Mouse (Mus musculus) hindbrain, embryonic 13.5 days (tissue): Measurements from ENCODE around the gene Gm8220. TPM values are rescaled to one million over a fixed set of nuclear protein-coding genes. Genes with fewer than 3 reads are reported as not detected.
"Not testable (repeated sequence)": the region's sequence is repeated elsewhere in the genome, so short reads cannot be mapped to it uniquely, and the experiment has no call there.

Experiments used
- ATAC-seq: fragments of 200-750 bp; cut with Nextera tagmentation; 2 replicates; pipeline ENCODE4 v1.8.0; 2017; ENCODE audit warnings: moderate TSS enrichment; ENCODE audit not compliant: low FRiP score
- H3K27ac ChIP-seq: fragments of 300-500 bp; sonication (generic); 2 replicates; pipeline ENCODE4 v1.5.1; 2015; ENCODE audit warnings: inconsistent platforms, mild to moderate bottlenecking, moderate library complexity
- H3K27me3 ChIP-seq: fragments of 300-500 bp; sonication (generic); 2 replicates; pipeline ENCODE4 v1.6.1; 2015; ENCODE audit warnings: mild to moderate bottlenecking, inconsistent platforms
- H3K36me3 ChIP-seq: fragments of 300-500 bp; sonication (generic); 2 replicates; pipeline ENCODE4 v1.6.1; 2015; ENCODE audit warnings: mild to moderate bottlenecking, inconsistent platforms
- H3K4me1 ChIP-seq: fragments of 300-500 bp; sonication (generic); replicated peaks from 2 replicates; pipeline ENCODE4 v1.6.1; 2015; ENCODE audit warnings: inconsistent platforms
- H3K4me2 ChIP-seq: fragments of 300-500 bp; sonication (generic); 2 replicates; pipeline ENCODE4 v1.6.1; 2015; ENCODE audit warnings: inconsistent platforms, mild to moderate bottlenecking, moderate library complexity
- H3K4me3 ChIP-seq: fragments of 300-500 bp; sonication (generic); 2 replicates; pipeline ENCODE4 v1.5.1; 2015; ENCODE audit warnings: mild to moderate bottlenecking, inconsistent platforms
- H3K9ac ChIP-seq: fragments of 300-500 bp; sonication (generic); 2 replicates; pipeline ENCODE4 v1.6.1; 2015; ENCODE audit warnings: mild to moderate bottlenecking, inconsistent platforms
- H3K9me3 ChIP-seq: fragments of 300-500 bp; sonication (generic); 2 replicates; pipeline ENCODE4 v1.6.1; 2016; ENCODE audit warnings: inconsistent platforms
- WGBS: fragments of 180-500 bp; shearing (Covaris S2); methylation state at CpG from one replicate; pipeline ENCODE4 v1.1.7; 2015; 5-methylcytosine and 5-hydroxymethylcytosine counted together
- polyA plus RNA-seq: library from polyadenylated mRNA; unstranded; fragments of >200 nt; fragmentation: Nextera tagmentation; extraction: Ambion mirVana; gene quantifications from 2 replicates; pipeline ENCODE4 v1.2.1, GENCODE M21; 2015

The Gm8220 gene
- polyA plus RNA-seq, result not detected in 2 replicates

- not testable (repeated sequence) for H3K27ac ChIP-seq, H3K9me3 ChIP-seq, ATAC-seq, H3K9ac ChIP-seq, H3K4me3 ChIP-seq, H3K27me3 ChIP-seq, H3K36me3 ChIP-seq, H3K4me1 ChIP-seq, H3K4me2 ChIP-seq
- WGBS, result 91% methylated on average over 2 of the region's 2 CpGs
Measured at GRCm38 (mm10) chr14:44285280-44285679, at the start of gene Gm8220. TSS of gene Gm8220 (plus strand) at chr14:44285580.

- WGBS, result 92% methylated on average over 16 of the region's 16 CpGs
- H3K36me3 ChIP-seq, result no peaks in the 10 kb centered on the region
- H3K4me1 ChIP-seq, result no peaks in the 10 kb centered on the region
- H3K27ac ChIP-seq, result no peak overlapping the region
- no peak for ATAC-seq
- H3K9me3 ChIP-seq, result no peaks in the 10 kb centered on the region
- H3K9ac ChIP-seq, result no peak overlapping the region
- H3K4me2 ChIP-seq, result no peak overlapping the region
- H3K27me3 ChIP-seq, result no peaks in the 10 kb centered on the region
- H3K4me3 ChIP-seq, result no peak overlapping the region
Measured at GRCm38 (mm10) chr14:44248039-44248438, 37.3 kb upstream of the Gm8220 start.

GRCm38 (mm10) chr14:44312049-44312448 is 26.7 kb downstream of the Gm8220 start:
- not testable (repeated sequence) for H3K4me3 ChIP-seq, H3K4me1 ChIP-seq, H3K36me3 ChIP-seq, H3K9me3 ChIP-seq, H3K27me3 ChIP-seq, H3K4me2 ChIP-seq, H3K27ac ChIP-seq, ATAC-seq, H3K9ac ChIP-seq
- WGBS, result 88% methylated on average over 4 of the region's 4 CpGs

GRCm38 (mm10) chr14:44338484-44338883 is 53.1 kb downstream of the Gm8220 start, which contains the start of gene Gm5930:
TSS of gene Gm5930 (minus strand) at chr14:44338584.
- H3K27me3 ChIP-seq, H3K9ac ChIP-seq, H3K4me2 ChIP-seq, ATAC-seq, H3K9me3 ChIP-seq, H3K27ac ChIP-seq, H3K36me3 ChIP-seq, H3K4me3 ChIP-seq, H3K4me1 ChIP-seq: not testable (repeated sequence)
- WGBS, result no CpG with 5 or more reads among the region's 2 CpGs

Other genes starting within 250 kb of the Gm8220 start
- not detected in 2 replicates for gene Ear2, start 182.9 kb upstream of the Gm8220 start, polyA plus RNA-seq
- gene Gm3327, start 161.7 kb upstream of the Gm8220 start, polyA plus RNA-seq, result not detected in 2 replicates
- gene Gm8212, start 87.9 kb upstream of the Gm8220 start, polyA plus RNA-seq, result not detected in 2 replicates
- not detected in 2 replicates for gene 4930503E14Rik, start 72.3 kb upstream of the Gm8220 start, polyA plus RNA-seq
- gene Gm5930, start 53.0 kb downstream of the Gm8220 start, polyA plus RNA-seq, result not detected in 2 replicates
- gene Gm8229, start 79.8 kb downstream of the Gm8220 start, polyA plus RNA-seq, result 0.14 TPM in 1 of 2 replicates, not detected in the other
- gene Gm3371, start 125.1 kb downstream of the Gm8220 start, polyA plus RNA-seq, result not detected in 2 replicates
- gene Gm8232, start 148.1 kb downstream of the Gm8220 start, polyA plus RNA-seq, result not detected in 2 replicates
- gene BC061237, start 206.9 kb downstream of the Gm8220 start, polyA plus RNA-seq, result 0.30 and 1.1 TPM in 2 replicates
- gene Gm17093, start 232.7 kb downstream of the Gm8220 start, polyA plus RNA-seq, result not detected in 2 replicates